11 mouse cellular contexts compared by ENCODE assay signal in genomic region chr10:111378047-111378618, GRCm38 (mm10).
DNase-seq lines count a peak whose midpoint lies in the region; ATAC-seq and TF ChIP-seq lines count a peak whose summit lies in the region.
"Had no signal": no experiment of that assay in that cellular context is flagged by ENCODE, and none has a peak within 500 bp of the region (broad histone marks: within the 10 kb centered on the region; RNA-seq: fewer than 3 reads in every experiment).

No protein-coding gene starts in this region.

- H3K4me3 ChIP-seq in lung, embryonic 15.5 days: no peak overlapping the region
- no peak overlapping the region for H3K4me3 ChIP-seq in lung, adult 2 months (replicated peaks; ENCODE audit: extremely low read depth, low read depth, low read length)
- no peak overlapping the region for H3K4me3 ChIP-seq in embryonic facial prominence, embryonic 10.5 days
- no peak overlapping the region for H3K4me3 ChIP-seq in forebrain, postnatal 0 days (ENCODE audit: low read depth, low read length)
- H3K4me3 ChIP-seq: forebrain, embryonic 12.5 days; heart, embryonic 15.5 days had no signal

- 29% methylated on average over 11 of the region's 11 CpGs for WGBS in lung, embryonic 15.5 days
- WGBS in lung, adult 2 months: 34% methylated on average over 11 of the region's 11 CpGs
- WGBS in embryonic facial prominence, embryonic 10.5 days: 54% methylated on average over 11 of the region's 11 CpGs
- 42% methylated on average over 11 of the region's 11 CpGs for WGBS in forebrain, postnatal 0 days

- TF ChIP-seq POLR2A in lung, adult 2 months (IDR thresholded peaks at IDR 0.05; ENCODE audit: borderline replicate concordance, extremely low read depth, low read depth, low read length): no peak

- ATAC-seq in lung, embryonic 15.5 days (ENCODE audit: borderline replicate concordance, extremely low read depth, low FRiP score, low TSS enrichment): peak; percentile 72
- ATAC-seq in forebrain, postnatal 0 days: no peak

- no peaks in the 10 kb centered on the region for H3K9me3 ChIP-seq in lung, embryonic 15.5 days
- no peaks in the 10 kb centered on the region for H3K9me3 ChIP-seq in embryonic facial prominence, embryonic 10.5 days
- no peaks in the 10 kb centered on the region for H3K9me3 ChIP-seq in forebrain, postnatal 0 days (ENCODE audit: low read length)
- H3K9me3 ChIP-seq: forebrain, embryonic 12.5 days; heart, embryonic 15.5 days had no signal

- H3K27me3 ChIP-seq in lung, embryonic 15.5 days: no peaks in the 10 kb centered on the region
- no peaks in the 10 kb centered on the region; the same call in 1 of the 2 replicates for H3K27me3 ChIP-seq in embryonic facial prominence, embryonic 10.5 days (replicated peaks; ENCODE audit: low read depth, poor library complexity, severe bottlenecking)
- no peaks in the 10 kb centered on the region for H3K27me3 ChIP-seq in forebrain, postnatal 0 days (ENCODE audit: insufficient read depth, low read length)
- H3K27me3 ChIP-seq: forebrain, embryonic 12.5 days; heart, embryonic 15.5 days had no signal

- no peak overlapping the region for H3K4me2 ChIP-seq in lung, embryonic 15.5 days
- H3K4me2 ChIP-seq in forebrain, postnatal 0 days (ENCODE audit: low read depth): no peak overlapping the region
- H3K4me2 ChIP-seq: forebrain, embryonic 12.5 days; heart, embryonic 15.5 days had no signal

- H3K9ac ChIP-seq in lung, embryonic 15.5 days: no peak overlapping the region
- no peak overlapping the region for H3K9ac ChIP-seq in forebrain, postnatal 0 days
- H3K9ac ChIP-seq: forebrain, embryonic 12.5 days; heart, embryonic 15.5 days had no signal

- no peak overlapping the region for H3K27ac ChIP-seq in lung, embryonic 15.5 days
- no peak overlapping the region for H3K27ac ChIP-seq in embryonic facial prominence, embryonic 10.5 days (replicated peaks)
- H3K27ac ChIP-seq in forebrain, postnatal 0 days (ENCODE audit: low read depth, low read length): no peak overlapping the region
- H3K27ac ChIP-seq: forebrain, embryonic 12.5 days; heart, embryonic 15.5 days had no signal

- no peaks in the 10 kb centered on the region for H3K4me1 ChIP-seq in lung, embryonic 15.5 days
- no peaks in the 10 kb centered on the region for H3K4me1 ChIP-seq in lung, adult 2 months (ENCODE audit: control insufficient read depth, insufficient read depth, low read length)
- H3K4me1 ChIP-seq in embryonic facial prominence, embryonic 10.5 days: peaks cover 11% of the 10 kb centered on the region; the same call in 1 of the 2 replicates
- H3K4me1 ChIP-seq in forebrain, postnatal 0 days (ENCODE audit: insufficient read depth): no peaks in the 10 kb centered on the region
- H3K4me1 ChIP-seq: heart, embryonic 15.5 days had no signal

- no peak for TF ChIP-seq CTCF in lung, adult 2 months (IDR thresholded peaks at IDR 0.05; ENCODE audit: insufficient read depth, low read length)
- no peak for TF ChIP-seq CTCF in forebrain, postnatal 0 days (IDR thresholded peaks at IDR 0.05; ENCODE audit: low read depth)

- DNase-seq in lung, adult 2 months: no peak
- DNase-seq in embryonic facial prominence, embryonic 10.5 days (ENCODE audit: low spot score): peak; percentile 15
- peak; percentile 58 to 68 for DNase-seq in kidney, postnatal 36 days
- peak; percentile 9 to 32 for DNase-seq in thymus, postnatal 36 days
- DNase-seq in adrenal gland, postnatal 10 days: no peak
- DNase-seq in forebrain, postnatal 0 days: no peak
- no peak for DNase-seq in ovary, adult 18-20 months (ENCODE audit: low spot score)
- DNase-seq: right cerebral cortex, postnatal 4 days had no signal

- no peaks in the 10 kb centered on the region for H3K36me3 ChIP-seq in lung, embryonic 15.5 days
- no peaks in the 10 kb centered on the region for H3K36me3 ChIP-seq in embryonic facial prominence, embryonic 10.5 days (replicated peaks)
- H3K36me3 ChIP-seq in forebrain, postnatal 0 days (ENCODE audit: insufficient read depth): no peaks in the 10 kb centered on the region
- H3K36me3 ChIP-seq: forebrain, embryonic 12.5 days; heart, embryonic 15.5 days had no signal

Comparison
In these comparisons a context has a peak if more than half of its experiments do, and no peak if none do; other contexts are left out.
1. DNase-seq: peak in embryonic facial prominence, embryonic 10.5 days (single experiment), kidney, postnatal 36 days (2 of 2) and thymus, postnatal 36 days (2 of 2); none in lung, adult 2 months (single experiment), adrenal gland, postnatal 10 days (single experiment), forebrain, postnatal 0 days (single experiment) and ovary, adult 18-20 months (single experiment).